Mouse (Mus musculus): ENCODE data around the gene Tubb3.

- no peak for TF ChIP-seq CTCF (IDR thresholded peaks at IDR 0.05; ENCODE audit: low read depth)
- TF ChIP-seq EP300 (IDR thresholded peaks at IDR 0.05; ENCODE audit: low read depth) = no peak
Observed at GRCm38 (mm10) chr8:123411246-123411645, at the start of gene Tubb3.
